Mouse (Mus musculus) ES-E14 (cell line): Measurements from ENCODE around the gene Maff. TPM values are rescaled to one million over a fixed set of nuclear protein-coding genes. Genes with fewer than 3 reads are reported as not detected.

Source experiments
- DNase-seq: peaks from one replicate; pipeline ENCODE4 v3.0.0-alpha.2; 2013; ENCODE audit warnings: low read depth, low spot score
- H3K27ac ChIP-seq: 2 replicates; pipeline ENCODE4 v1.5.1; 2012; ENCODE audit warnings: low read depth, mild to moderate bottlenecking, low read length, moderate library complexity, mixed read lengths; ENCODE audit not compliant: poor library complexity, insufficient read depth, severe bottlenecking
- H3K36me3 ChIP-seq: 2 replicates; pipeline ENCODE4 v1.6.1; 2012; ENCODE audit warnings: mild to moderate bottlenecking, low read length, moderate library complexity, mixed read lengths; ENCODE audit not compliant: control insufficient read depth, poor library complexity, insufficient read depth, severe bottlenecking
- H3K4me1 ChIP-seq, 2 experiments: fragments of 150-350 bp in 1 of 2; sonication (generic) in 1 of 2; 2 replicates each; pipeline ENCODE4 v1.6.1; 2012; ENCODE audit warnings: low read length in 2 of 2, mild to moderate bottlenecking in 1 of 2, mixed read lengths in 1 of 2; ENCODE audit not compliant: control insufficient read depth in 2 of 2, insufficient read depth in 2 of 2, poor library complexity in 1 of 2
- H3K4me3 ChIP-seq, 2 experiments: fragments of 150-350 bp in 1 of 2; sonication (generic) in 1 of 2; 2 replicates each; pipeline ENCODE4 v1.5.1; 2012; ENCODE audit warnings: low read length in 2 of 2, low read depth in 1 of 2, mild to moderate bottlenecking in 1 of 2, mixed read lengths in 1 of 2; ENCODE audit not compliant: insufficient read depth in 1 of 2, poor library complexity in 1 of 2, severe bottlenecking in 1 of 2
- H3K9ac ChIP-seq: 2 replicates; pipeline ENCODE4 v1.6.1; 2012; ENCODE audit warnings: low read depth, mild to moderate bottlenecking, low read length, mixed read lengths; ENCODE audit not compliant: poor library complexity, insufficient read depth, severe bottlenecking
- H3K9me3 ChIP-seq: fragments of 150-350 bp; sonication (generic); 2 replicates; pipeline ENCODE4 v1.6.1; 2012; ENCODE audit warnings: low read depth, mild to moderate bottlenecking, low read length; ENCODE audit not compliant: control insufficient read depth, insufficient read depth
- CHD2 ChIP-seq: IDR thresholded peaks from 2 replicates; pipeline ENCODE4 v1.6.1; 2014; ENCODE audit warnings: mild to moderate bottlenecking, low read depth, low read length, inconsistent platforms
- HCFC1 ChIP-seq: IDR thresholded peaks from 2 replicates; pipeline ENCODE4 v1.6.1; 2012; ENCODE audit warnings: low read length, inconsistent platforms, borderline replicate concordance; ENCODE audit not compliant: insufficient read depth
- MAFK ChIP-seq: IDR thresholded peaks from 2 replicates; pipeline ENCODE4 v1.6.1; 2014; ENCODE audit warnings: mild to moderate bottlenecking, low read depth, low read length, inconsistent platforms; ENCODE audit not compliant: insufficient read depth
- ZC3H11A ChIP-seq: IDR thresholded peaks from 2 replicates; pipeline ENCODE4 v1.6.1; 2012; ENCODE audit warnings: low read depth, mild to moderate bottlenecking, inconsistent platforms, low read length, borderline replicate concordance
- ZNF384 ChIP-seq: IDR thresholded peaks from 2 replicates; pipeline ENCODE4 v1.6.1; 2012; ENCODE audit warnings: low read depth, low read length, inconsistent platforms
- in situ Hi-C, 2 experiments: fragments of 600-800 bp; cut with MboI; formaldehyde crosslinking; loops; one replicate each; pipeline ENCODE4 v1.15.1; 2025; ENCODE audit warnings: low sequenced_read_pairs in 2 of 2, inconsistent platforms in 1 of 2; ENCODE audit not compliant: unreplicated experiment in 2 of 2
- total RNA-seq: library from RNA; depleted of rRNA; stranded (reverse); fragments of 300-350 nt; gene quantifications from 2 replicates; pipeline ENCODE4 v1.2.3, GENCODE M21; 2012

Gene Maff
- total RNA-seq, 1 experiment, result 13.2 TPM

DNA sequence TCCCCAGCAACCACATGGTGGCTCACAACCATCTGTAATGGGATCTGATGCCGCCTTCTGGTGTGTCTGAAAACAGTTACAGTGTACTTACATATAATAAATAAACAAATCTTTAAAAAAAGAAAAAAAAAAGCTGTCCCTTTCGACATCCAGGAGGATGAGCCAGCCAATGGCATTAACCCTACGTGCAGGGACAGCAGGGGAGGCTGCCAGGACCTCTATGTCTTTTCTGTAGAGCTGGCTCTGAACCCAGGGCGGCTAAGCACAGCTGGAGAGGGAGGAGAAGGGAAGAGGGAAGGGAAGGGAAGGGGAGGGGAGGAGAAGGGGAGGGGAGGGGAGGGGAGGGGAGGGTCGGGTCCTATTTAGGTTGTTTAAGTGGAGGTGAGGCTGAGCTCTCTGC lies 41.6 kb upstream of the Maff start:
- Histone ChIP-seq H3K9ac (no peak overlapping the region), H3K4me3 (no peak overlapping the region), H3K4me1 (peaks cover 0 to 2% of the 10 kb centered on the region in 2 experiments; a peak in 1 of 4 replicates), H3K27ac (no peak overlapping the region), H3K9me3 (no peaks in the 10 kb centered on the region), H3K36me3 (peaks cover 32% of the 10 kb centered on the region; the same call in 1 of the 2 replicates)
- DNase-seq, result no peak
- in situ Hi-C loops, result no loop called here
- TF ChIP-seq MAFK (no peak), ZNF384 (no peak), HCFC1 (no peak), ZC3H11A (no peak), CHD2 (no peak)

DNA sequence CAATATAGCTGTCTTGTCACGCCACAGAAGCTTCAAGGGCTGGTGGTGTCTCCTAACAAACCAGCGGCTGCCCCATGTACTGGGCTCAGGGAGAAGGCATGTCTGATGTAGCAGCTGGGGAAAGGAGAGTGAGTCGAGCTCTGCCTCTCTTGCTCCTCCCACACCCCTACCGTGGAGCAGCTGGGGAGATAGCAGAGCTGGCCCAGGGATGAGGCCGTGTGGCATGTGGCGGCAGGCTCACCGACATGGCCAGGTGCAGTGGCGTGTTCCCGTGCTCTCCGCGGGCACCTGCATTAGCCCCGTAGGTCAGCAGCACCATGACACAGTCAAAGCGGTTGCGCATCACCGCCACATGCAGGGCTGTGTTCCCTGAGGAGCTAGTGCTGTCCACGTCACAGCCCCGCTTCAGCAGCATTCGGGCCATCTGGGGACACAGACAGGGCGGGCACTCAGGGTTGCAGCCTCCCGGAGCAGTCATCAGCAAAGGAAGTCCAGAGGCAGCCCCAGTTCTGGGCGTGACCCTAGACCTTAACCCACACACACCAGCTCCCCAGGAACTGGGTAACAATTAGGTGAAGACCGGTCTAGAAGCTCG lies 40.3 kb upstream of the Maff start:
- Histone ChIP-seq H3K9ac (no peak overlapping the region; the same call in 1 of the 2 replicates), H3K4me1 (peaks cover 0 to 2% of the 10 kb centered on the region in 2 experiments; a peak in 1 of 4 replicates), H3K9me3 (no peaks in the 10 kb centered on the region), H3K4me3 (peak overlapping the region; percentile 2 to 57; a peak in 3 of 4 replicates), H3K36me3 (peaks cover 33% of the 10 kb centered on the region; the same call in 1 of the 2 replicates), H3K27ac (no peak overlapping the region)
- in situ Hi-C loops, result no loop called here
- TF ChIP-seq MAFK (no peak), ZC3H11A (no peak), CHD2 (no peak), HCFC1 (no peak), ZNF384 (no peak)
- DNase-seq, result no peak

DNA sequence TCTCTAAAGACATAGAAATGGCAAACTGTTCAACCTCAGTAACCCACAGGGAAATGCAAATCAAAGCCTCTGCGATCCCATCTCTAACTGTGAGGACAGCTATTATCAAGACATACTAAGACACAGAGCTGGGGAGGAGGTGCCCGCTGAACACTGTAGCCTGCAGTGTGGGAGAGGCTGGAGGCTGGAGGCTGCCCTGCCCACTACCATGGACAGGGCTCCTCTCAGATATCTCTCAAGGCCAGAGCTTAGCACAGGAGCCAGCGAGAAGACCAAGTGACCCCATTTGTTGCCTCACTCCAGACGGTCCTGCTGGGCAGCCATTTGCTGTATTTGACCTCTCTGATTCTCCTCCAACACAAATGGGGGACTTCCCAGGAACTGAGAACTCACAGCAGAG lies 38.6 kb upstream of the Maff start:
- DNase-seq, result no peak
- H3K9ac ChIP-seq, result no peak overlapping the region
- no peaks in the 10 kb centered on the region for H3K9me3 ChIP-seq
- TF ChIP-seq CHD2, result no peak
- no peak for TF ChIP-seq HCFC1
- no peak for TF ChIP-seq ZNF384
- TF ChIP-seq ZC3H11A, result no peak
- no peak for TF ChIP-seq MAFK
- no peak overlapping the region for H3K27ac ChIP-seq
- H3K4me3 ChIP-seq, result no peak overlapping the region
- H3K4me1 ChIP-seq, result peaks cover 0 to 3% of the 10 kb centered on the region in 2 experiments; a peak in 1 of 4 replicates
- in situ Hi-C loops, result no loop called here
- H3K36me3 ChIP-seq, result peaks cover 30% of the 10 kb centered on the region; the same call in 1 of the 2 replicates

- no peak for DNase-seq
- TF ChIP-seq ZNF384 (no peak), ZC3H11A (no peak), CHD2 (no peak), HCFC1 (no peak), MAFK (no peak)
- in situ Hi-C loops, result no loop called here
- Histone ChIP-seq H3K36me3 (peaks cover 29% of the 10 kb centered on the region), H3K9ac (no peak overlapping the region), H3K9me3 (no peaks in the 10 kb centered on the region), H3K4me1 (peaks cover 0 to 3% of the 10 kb centered on the region in 2 experiments; a peak in 1 of 4 replicates), H3K27ac (no peak overlapping the region), H3K4me3 (no peak overlapping the region)
Observed at GRCm38 (mm10) chr15:79313848-79314369, 32.5 kb upstream of the Maff start.
